Mouse (Mus musculus) forebrain, embryonic 10.5 days (tissue): Measurements from ENCODE around the gene Dysf. TPM values are rescaled to one million over a fixed set of nuclear protein-coding genes. Genes with fewer than 3 reads are reported as not detected.
A peak's percentile ranks its signal among the peaks of the same experiment; 100 is the strongest.

Source experiments
- DNase-seq: peaks from one replicate; pipeline ENCODE4 v3.0.0-alpha.2; 2017; ENCODE audit warnings: low spot score; ENCODE audit errors: extremely low spot score
- H3K27ac ChIP-seq: fragments of 300-500 bp; sonication (generic); 2 replicates; pipeline ENCODE4 v1.5.1; 2016; ENCODE audit warnings: mild to moderate bottlenecking
- H3K27me3 ChIP-seq: fragments of 300-500 bp; sonication (generic); 2 replicates; pipeline ENCODE4 v1.6.1; 2016; ENCODE audit warnings: mild to moderate bottlenecking; ENCODE audit not compliant: poor library complexity, severe bottlenecking
- H3K36me3 ChIP-seq: fragments of 300-500 bp; sonication (generic); replicated peaks from 2 replicates; pipeline ENCODE4 v1.6.1; 2016; ENCODE audit warnings: mild to moderate bottlenecking, moderate library complexity
- H3K4me1 ChIP-seq: fragments of 300-500 bp; sonication (generic); 2 replicates; pipeline ENCODE4 v1.6.1; 2016
- H3K4me3 ChIP-seq: fragments of 300-500 bp; sonication (generic); 2 replicates; pipeline ENCODE4 v1.5.1; 2016; ENCODE audit warnings: mild to moderate bottlenecking, moderate library complexity
- H3K9me3 ChIP-seq: fragments of 300-500 bp; sonication (generic); 2 replicates; pipeline ENCODE4 v1.6.1; 2016; ENCODE audit warnings: mild to moderate bottlenecking, moderate library complexity
- WGBS: fragments of 180-500 bp; shearing (Covaris S2); methylation state at CpG from one replicate; pipeline ENCODE4 v1.1.7; 2016; 5-methylcytosine and 5-hydroxymethylcytosine counted together
- polyA plus RNA-seq: library from polyadenylated mRNA; unstranded; fragments of >200 nt; fragmentation: Nextera tagmentation; extraction: Ambion mirVana; gene quantifications from 2 replicates; pipeline ENCODE4 v1.2.1, GENCODE M21; 2016

The Dysf gene
- polyA plus RNA-seq, 1 experiment from 2014 or later, result 4.6 TPM

GRCm38 (mm10) chr6:84208589-84208988, 200.2 kb downstream of the Dysf start:
- H3K27ac ChIP-seq, result no peak overlapping the region
- no peak overlapping the region for H3K4me3 ChIP-seq
- H3K9me3 ChIP-seq, result no peaks in the 10 kb centered on the region
- H3K27me3 ChIP-seq, result no peaks in the 10 kb centered on the region
- DNase-seq, result no peak
- WGBS, result 76% methylated on average over 4 of the region's 4 CpGs
- no peaks in the 10 kb centered on the region for H3K36me3 ChIP-seq
- peaks cover 16% of the 10 kb centered on the region for H3K4me1 ChIP-seq

DNA sequence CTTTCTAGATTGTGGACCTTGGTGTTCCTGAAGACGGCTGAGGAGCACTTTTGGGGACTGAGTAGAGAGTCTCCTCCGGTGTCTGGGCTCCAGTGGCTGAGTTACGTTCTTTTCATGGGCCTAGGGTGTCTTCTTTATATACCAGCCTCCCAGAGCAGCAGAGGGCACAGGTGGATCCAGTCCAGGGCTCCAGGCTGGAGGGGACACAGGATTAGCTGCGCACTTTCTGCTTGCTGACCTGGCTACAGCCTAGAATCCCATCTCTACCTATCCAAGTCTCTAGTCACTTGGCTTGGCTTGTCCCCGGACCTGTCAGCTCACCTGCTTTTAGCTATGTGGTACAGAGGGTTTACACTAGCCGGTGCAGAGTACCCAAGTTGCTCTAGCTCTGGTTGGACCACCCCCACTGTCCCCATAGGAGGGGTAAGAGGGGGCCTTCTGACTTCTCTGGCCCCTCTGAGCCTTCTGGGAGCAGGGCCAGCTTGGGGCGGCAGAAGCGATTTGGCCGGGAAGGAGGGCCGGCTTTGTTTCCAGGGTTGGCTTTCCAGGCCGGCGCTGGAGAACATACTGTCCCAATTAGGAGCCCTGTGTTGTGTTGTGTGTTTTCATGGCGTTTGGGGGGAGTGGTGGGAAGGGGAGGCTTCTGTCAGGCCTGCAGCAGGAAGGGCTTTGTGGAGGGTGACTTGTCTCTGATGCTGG, 201.5 kb downstream of the Dysf start:
- Histone ChIP-seq H3K27ac (0 out of 2 replicates have a peak overlapping the region, but pooled peaks have one; percentile 48), H3K4me1 (peaks cover 12% of the 10 kb centered on the region), H3K9me3 (no peaks in the 10 kb centered on the region), H3K36me3 (no peaks in the 10 kb centered on the region), H3K4me3 (no peak overlapping the region), H3K27me3 (no peaks in the 10 kb centered on the region)
- no peak for DNase-seq
- WGBS, result 77% methylated on average over 13 of the region's 13 CpGs

- H3K4me3 ChIP-seq, result no peak overlapping the region
- peaks cover 12% of the 10 kb centered on the region for H3K4me1 ChIP-seq
- no peak for DNase-seq
- H3K27me3 ChIP-seq, result no peaks in the 10 kb centered on the region
- H3K27ac ChIP-seq, result no peak overlapping the region; the same call in 1 of the 2 replicates
- H3K9me3 ChIP-seq, result no peaks in the 10 kb centered on the region
- H3K36me3 ChIP-seq, result no peaks in the 10 kb centered on the region
- 66% methylated on average over 7 of the region's 7 CpGs for WGBS
Observed at GRCm38 (mm10) chr6:84211473-84211872, 203.1 kb downstream of the Dysf start.

GRCm38 (mm10) chr6:84213101-84213500, 204.7 kb downstream of the Dysf start:
- Histone ChIP-seq H3K9me3 (no peaks in the 10 kb centered on the region), H3K27ac (no peak overlapping the region), H3K36me3 (no peaks in the 10 kb centered on the region), H3K27me3 (no peaks in the 10 kb centered on the region), H3K4me1 (peaks cover 12% of the 10 kb centered on the region), H3K4me3 (no peak overlapping the region)
- no peak for DNase-seq
- 70% methylated on average over 3 of the region's 3 CpGs for WGBS

- Histone ChIP-seq H3K27me3 (no peaks in the 10 kb centered on the region), H3K36me3 (no peaks in the 10 kb centered on the region), H3K4me3 (no peak overlapping the region), H3K27ac (no peak overlapping the region), H3K4me1 (0 out of 2 replicates have a peak, but pooled peaks cover 3% of the 10 kb centered on the region), H3K9me3 (no peaks in the 10 kb centered on the region)
- DNase-seq, result no peak
- 89% methylated on average over 1 of the region's 1 CpGs for WGBS
Observed at GRCm38 (mm10) chr6:84217216-84217933, 209.0 kb downstream of the Dysf start.

DNA sequence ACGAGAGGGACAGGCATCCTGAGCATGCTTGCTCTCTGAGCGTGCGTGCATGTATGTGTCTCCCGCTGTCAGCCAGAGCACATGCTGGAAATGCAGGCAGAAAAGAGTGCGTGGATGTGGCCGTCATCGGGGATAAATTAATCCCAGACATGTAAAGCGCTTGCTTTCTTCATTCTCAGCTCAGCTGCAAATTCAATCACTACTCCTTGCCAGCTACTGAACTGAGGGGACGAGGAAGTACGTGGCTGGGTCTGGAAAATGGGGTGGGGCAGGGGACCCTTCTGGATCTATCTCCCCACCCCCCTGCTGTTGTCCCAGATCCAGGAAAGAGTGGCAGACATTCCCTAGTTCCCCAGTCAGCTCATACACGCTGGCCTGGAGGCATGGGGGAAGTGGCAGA, 210.7 kb downstream of the Dysf start:
- Histone ChIP-seq H3K27ac (no peak overlapping the region), H3K4me1 (0 out of 2 replicates have a peak, but pooled peaks cover 3% of the 10 kb centered on the region)
- WGBS, result 78% methylated on average over 11 of the region's 11 CpGs

GRCm38 (mm10) chr6:84224861-84225260, 216.5 kb downstream of the Dysf start:
- Histone ChIP-seq H3K36me3 (no peaks in the 10 kb centered on the region), H3K4me1 (peaks cover 29% of the 10 kb centered on the region), H3K27ac (no peak overlapping the region), H3K9me3 (no peaks in the 10 kb centered on the region), H3K27me3 (peaks cover 5% of the 10 kb centered on the region), H3K4me3 (no peak overlapping the region)
- 56% methylated on average over 4 of the region's 4 CpGs for WGBS
- DNase-seq, result no peak

More for the DNA sequence above, 210.7 kb downstream of the Dysf start:
- no peaks in the 10 kb centered on the region for H3K9me3 ChIP-seq
- DNase-seq, result no peak
- no peak overlapping the region for H3K4me3 ChIP-seq
- H3K36me3 ChIP-seq, result no peaks in the 10 kb centered on the region
- H3K27me3 ChIP-seq, result no peaks in the 10 kb centered on the region

- Histone ChIP-seq H3K36me3 (no peaks in the 10 kb centered on the region), H3K9me3 (no peaks in the 10 kb centered on the region), H3K27me3 (peaks cover 5% of the 10 kb centered on the region), H3K4me3 (no peak overlapping the region), H3K4me1 (peaks cover 37% of the 10 kb centered on the region), H3K27ac (peak overlapping the region; percentile 40; the same call in 1 of the 2 replicates)
- DNase-seq, result no peak
- 74% methylated on average over 6 of the region's 6 CpGs for WGBS
Observed at GRCm38 (mm10) chr6:84225587-84225986, 217.2 kb downstream of the Dysf start.

DNA sequence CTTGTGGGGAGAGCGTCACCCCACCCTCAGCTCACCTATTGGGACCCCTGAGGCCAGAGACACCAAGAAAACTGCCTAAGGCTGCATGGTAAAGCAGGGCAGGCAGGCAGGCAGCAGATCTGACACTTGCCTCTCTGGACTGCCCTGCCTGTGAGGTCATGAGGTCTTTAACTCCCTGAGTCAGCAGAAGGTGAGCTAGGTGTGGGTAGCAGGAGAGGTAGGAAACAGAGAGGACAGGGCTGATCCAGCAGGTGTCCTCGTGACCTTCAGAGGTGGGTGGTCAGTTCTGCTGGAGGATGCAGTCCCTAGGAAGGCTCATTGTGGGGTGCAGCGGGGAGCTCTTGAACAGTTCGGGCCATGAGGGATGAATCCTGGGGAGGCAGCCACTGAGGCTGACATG, 219.8 kb downstream of the Dysf start:
- 58% methylated on average over 4 of the region's 4 CpGs for WGBS
- Histone ChIP-seq H3K36me3 (no peaks in the 10 kb centered on the region), H3K27me3 (peaks cover 17% of the 10 kb centered on the region), H3K27ac (peak overlapping the region; percentile 73), H3K4me1 (peaks cover 53% of the 10 kb centered on the region), H3K9me3 (no peaks in the 10 kb centered on the region), H3K4me3 (no peak overlapping the region)
- no peak for DNase-seq

DNA sequence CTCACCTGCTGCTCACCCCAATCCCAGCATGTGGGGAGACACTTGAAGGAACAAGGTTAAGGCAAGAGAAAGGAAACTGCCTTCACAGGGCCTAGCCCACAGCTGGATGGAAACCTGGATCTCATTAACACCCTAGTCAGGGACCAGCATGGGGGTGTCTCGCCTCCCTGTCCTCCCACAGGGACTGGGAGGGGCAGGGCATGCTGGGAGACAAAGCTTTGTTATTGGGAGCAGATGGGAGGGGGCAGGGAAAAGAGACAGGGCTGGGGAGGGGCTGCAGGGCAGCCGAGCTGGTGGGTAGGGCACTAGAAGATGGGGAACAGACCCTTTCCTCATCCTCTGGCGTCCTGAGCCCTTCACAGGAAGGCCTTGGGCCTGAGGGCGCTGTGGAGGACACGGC, 220.4 kb downstream of the Dysf start:
- H3K9me3 ChIP-seq, result no peaks in the 10 kb centered on the region
- H3K36me3 ChIP-seq, result no peaks in the 10 kb centered on the region
- peak; percentile 30 for DNase-seq
- 20% methylated on average over 5 of the region's 5 CpGs for WGBS
- peaks cover 56% of the 10 kb centered on the region for H3K4me1 ChIP-seq
- peak overlapping the region; percentile 73 for H3K27ac ChIP-seq
- H3K4me3 ChIP-seq, result no peak overlapping the region
- peaks cover 17% of the 10 kb centered on the region for H3K27me3 ChIP-seq

GRCm38 (mm10) chr6:84229739-84230138, 221.3 kb downstream of the Dysf start:
- Histone ChIP-seq H3K9me3 (no peaks in the 10 kb centered on the region), H3K36me3 (no peaks in the 10 kb centered on the region), H3K4me1 (peaks cover 60% of the 10 kb centered on the region), H3K27me3 (peaks cover 17% of the 10 kb centered on the region), H3K27ac (peak overlapping the region; percentile 63), H3K4me3 (no peak overlapping the region)
- DNase-seq, result no peak
- 64% methylated on average over 7 of the region's 7 CpGs for WGBS

DNA sequence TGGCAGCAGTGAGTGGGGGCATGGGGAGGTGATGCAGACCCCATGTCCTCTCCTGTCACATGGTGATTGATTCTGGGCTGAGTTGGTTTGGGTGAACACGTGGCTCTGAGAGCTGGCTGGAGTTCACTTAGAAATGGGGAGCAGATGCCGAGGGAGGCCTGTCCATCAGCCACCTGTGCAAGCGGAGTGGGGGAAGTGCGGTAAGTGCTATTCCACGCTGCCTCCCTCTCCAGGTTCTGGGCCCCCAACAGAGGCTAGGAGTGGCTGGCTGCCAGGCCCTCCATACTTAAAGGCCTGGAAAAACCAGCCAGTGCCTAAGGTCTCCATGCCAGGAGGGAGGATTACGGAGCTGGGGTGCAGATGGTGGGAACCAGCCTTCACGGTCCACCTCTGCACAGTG, 222.7 kb downstream of the Dysf start:
- H3K27ac ChIP-seq, result peak overlapping the region; percentile 63
- peaks cover 55% of the 10 kb centered on the region for H3K4me1 ChIP-seq

GRCm38 (mm10) chr6:84232063-84232760, 223.8 kb downstream of the Dysf start:
- DNase-seq, result no peak
- Histone ChIP-seq H3K4me3 (no peak overlapping the region), H3K9me3 (no peaks in the 10 kb centered on the region), H3K36me3 (no peaks in the 10 kb centered on the region), H3K27ac (no peak overlapping the region), H3K4me1 (peaks cover 55% of the 10 kb centered on the region), H3K27me3 (peaks cover 17% of the 10 kb centered on the region)
- 72% methylated on average over 8 of the region's 8 CpGs for WGBS

More for the DNA sequence above, 222.7 kb downstream of the Dysf start:
- Histone ChIP-seq H3K36me3 (no peaks in the 10 kb centered on the region), H3K27me3 (peaks cover 17% of the 10 kb centered on the region), H3K9me3 (no peaks in the 10 kb centered on the region), H3K4me3 (no peak overlapping the region)
- DNase-seq, result no peak
- 63% methylated on average over 7 of the region's 7 CpGs for WGBS
